Mouse (Mus musculus) spleen, postnatal 14 days (tissue): ENCODE results near the gene Sh3gl3.

Source experiments
- DNase-seq, 2 experiments: peaks; one replicate each; pipeline ENCODE4 v3.0.0; 2021 to 2022; ENCODE audit warnings: low spot score in 2 of 2

The Sh3gl3 gene

GRCm38 (mm10) chr7:82173540-82173939, at the start of gene Sh3gl3:
Gene Sh3gl3, plus strand, starts transcription at chr7:82173840.
- DNase-seq = no peak

DNA sequence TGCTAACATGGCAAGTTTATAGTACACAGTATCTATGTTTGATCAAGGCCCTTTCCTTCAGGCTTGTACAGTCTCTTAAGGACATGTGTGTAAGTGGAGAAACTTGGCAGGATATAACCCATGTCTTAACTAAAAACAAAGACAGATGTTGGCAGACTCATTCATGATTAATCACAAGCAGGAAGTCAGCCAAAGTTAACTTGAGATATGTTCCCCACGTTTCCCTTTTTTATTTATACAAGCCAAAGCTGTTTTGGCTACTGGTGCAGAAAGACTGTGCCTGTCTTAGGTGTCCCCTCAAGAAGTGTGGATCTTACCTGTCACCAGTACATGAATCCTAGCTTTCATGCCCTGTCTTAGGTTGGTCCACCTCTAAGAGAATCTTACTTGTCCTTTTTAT, 35.4 kb upstream of the Sh3gl3 start:
- no peak for DNase-seq

DNA sequence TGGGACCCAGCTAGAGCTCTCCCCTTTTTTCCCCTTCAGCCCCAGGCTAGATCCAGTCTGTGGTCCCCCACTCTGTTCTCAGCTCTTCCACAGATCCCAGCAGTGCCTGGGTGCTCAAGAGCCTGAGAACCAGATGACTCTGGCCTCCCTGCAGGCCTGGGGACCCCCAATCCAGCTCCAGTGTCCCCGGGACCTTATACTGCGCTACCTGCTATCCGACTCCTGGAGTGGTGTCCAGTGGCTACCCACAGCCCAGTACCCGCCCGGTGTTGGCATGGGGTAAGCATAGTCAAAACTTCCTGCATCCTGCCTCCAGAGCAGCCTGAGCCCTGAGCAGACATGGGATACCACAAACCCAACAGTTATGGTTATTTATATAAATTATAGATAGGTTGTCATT, 26.5 kb upstream of the Sh3gl3 start:
- no peak for DNase-seq

DNA sequence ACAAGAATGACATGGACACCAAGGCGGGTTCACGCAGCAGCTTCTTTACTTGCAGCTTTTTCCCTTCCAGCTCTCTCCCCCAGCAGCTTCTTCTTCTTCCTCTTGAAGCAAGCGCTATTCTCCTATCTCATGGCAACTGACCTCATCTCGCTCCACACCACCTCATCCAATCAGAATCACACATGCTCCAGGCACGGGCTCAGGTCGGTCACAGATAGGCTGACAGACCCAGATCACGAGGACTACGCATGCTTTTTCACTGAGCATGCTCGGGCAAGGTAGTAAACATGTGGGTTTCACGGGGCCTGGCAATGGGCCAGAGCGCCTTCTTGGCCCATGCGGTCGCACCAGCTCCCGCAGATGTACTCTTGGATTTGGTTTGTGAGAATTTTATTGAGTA, 9.0 kb upstream of the Sh3gl3 start:
- no peak for DNase-seq

GRCm38 (mm10) chr7:82174571-82175326, 1.1 kb downstream of the Sh3gl3 start:
- peak in 1 of 2 experiments; percentile 7 for DNase-seq

GRCm38 (mm10) chr7:82175327-82175721, 1.7 kb downstream of the Sh3gl3 start:
- no peak for DNase-seq

DNA sequence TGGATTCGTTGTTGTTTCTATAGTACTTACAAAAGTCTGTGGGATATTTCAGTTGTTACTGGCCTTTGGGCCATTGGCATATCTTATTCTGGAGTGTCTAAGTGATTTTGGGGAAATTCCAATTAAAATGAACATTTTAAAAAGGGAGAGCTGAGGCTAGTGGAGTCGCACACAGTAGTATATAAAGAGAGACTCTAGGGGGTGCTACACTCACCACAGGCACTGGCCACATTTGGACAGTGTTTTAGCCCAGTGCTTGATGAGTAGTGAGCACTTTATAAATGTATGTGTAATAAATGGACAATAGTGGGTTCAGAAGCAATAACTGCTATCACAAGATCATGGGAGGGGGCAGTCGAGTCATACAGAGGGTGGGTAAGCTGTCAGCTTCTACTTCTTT, 2.6 kb downstream of the Sh3gl3 start:
- no peak for DNase-seq

- no peak for DNase-seq
Observed at GRCm38 (mm10) chr7:82177336-82177735, 3.7 kb downstream of the Sh3gl3 start.

DNA sequence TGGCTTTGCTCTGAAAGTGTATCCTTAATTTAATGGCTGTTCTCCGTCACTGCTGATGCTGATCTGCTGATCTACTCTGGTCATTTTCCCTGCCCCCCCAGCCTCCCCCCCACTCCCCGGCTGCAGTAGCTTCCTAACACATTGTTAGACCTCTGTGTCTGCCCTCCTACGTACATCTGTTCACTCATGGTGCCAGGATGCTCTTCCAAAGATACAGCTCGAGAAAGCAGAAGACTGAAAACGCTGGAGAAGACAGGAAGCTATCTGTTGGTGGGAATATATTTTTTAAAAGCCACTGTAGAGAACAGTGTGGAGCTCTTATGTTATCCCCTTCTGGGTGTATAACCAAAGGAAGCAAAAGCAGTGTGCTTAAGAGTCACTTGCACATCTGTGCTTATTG, 7.3 kb downstream of the Sh3gl3 start:
- DNase-seq = no peak

DNA sequence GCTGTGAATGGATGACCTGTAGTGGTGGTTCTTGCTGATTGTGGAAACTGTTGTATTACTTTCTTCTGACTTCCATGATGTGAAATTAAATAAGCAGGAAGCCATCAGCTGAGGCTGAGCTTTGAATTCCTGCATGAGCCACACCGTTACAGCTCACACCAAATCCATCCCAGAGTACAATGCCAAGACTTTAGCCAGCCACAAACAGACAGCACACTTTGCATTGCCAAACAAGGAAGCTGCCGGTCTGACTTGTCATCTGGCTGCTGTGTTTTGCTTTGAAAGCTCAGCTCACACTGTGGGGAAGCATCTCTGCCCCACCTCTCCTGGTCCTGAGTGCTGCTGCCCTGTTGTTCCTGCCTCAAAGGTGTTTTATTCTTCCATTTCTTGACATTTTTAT, 9.1 kb downstream of the Sh3gl3 start:
- no peak for DNase-seq

DNA sequence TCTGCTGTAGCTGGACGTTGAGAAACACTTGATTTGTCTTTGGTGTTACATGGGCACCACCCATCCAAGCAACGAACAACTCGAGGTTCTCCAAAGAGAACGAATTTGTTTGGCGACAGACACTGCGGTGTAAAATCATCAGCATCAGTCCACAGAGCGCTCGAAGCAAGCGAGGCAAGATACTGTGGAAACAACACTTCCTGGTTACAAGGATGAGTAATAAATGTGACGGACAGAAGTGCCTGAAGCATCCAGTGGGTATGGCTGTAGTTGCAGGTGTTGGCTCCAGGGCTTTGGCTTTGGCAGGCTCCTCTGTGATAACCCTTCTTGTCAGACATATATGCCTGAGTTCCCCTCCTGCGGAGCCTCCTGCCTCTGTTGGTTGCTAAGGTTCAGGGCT, 18.0 kb downstream of the Sh3gl3 start:
- no peak for DNase-seq

- no peak for DNase-seq
Observed at GRCm38 (mm10) chr7:82192512-82192911, 18.9 kb downstream of the Sh3gl3 start.

- DNase-seq = no peak
Observed at GRCm38 (mm10) chr7:82203111-82203510, 29.5 kb downstream of the Sh3gl3 start.

DNA sequence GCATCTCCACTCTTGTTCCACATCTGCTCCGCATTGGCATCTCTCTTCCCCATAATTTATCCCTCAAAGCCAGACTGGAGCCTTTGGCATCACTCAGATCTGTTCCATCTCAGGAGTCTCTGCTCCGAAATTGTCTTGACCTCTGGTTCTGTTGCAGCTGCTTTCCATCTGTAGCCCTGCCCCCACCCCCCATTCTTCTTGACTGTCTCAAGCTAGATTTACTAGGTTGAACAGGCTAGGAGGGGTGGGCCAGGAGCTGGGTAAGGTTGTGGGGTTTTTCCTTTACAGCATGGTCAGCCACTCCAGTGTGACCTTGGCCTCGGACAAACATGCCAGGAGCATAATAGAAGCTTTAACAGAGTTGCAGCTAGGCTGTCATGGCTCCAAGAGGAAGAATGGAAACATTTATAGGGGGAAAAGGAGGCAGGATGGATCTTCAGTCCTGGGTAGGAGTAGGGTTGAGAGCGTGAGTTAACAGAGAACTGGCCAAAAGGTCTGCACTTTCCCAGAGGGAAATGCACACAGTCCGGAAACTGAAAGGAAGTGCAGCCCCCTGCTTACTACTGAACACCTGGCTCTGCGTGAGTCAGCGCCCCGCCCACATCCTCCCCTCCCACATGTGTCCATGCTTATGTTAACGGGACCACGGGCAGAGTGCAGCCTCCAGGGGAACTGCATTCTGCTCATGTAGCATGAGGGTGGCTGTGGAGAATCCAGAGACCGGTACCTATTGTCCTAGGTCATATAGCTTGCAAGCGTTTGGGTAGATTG, 30.6 kb downstream of the Sh3gl3 start:
- DNase-seq = no peak

- DNase-seq = no peak
Observed at GRCm38 (mm10) chr7:82204975-82205374, 31.3 kb downstream of the Sh3gl3 start.

GRCm38 (mm10) chr7:82206787-82207186, 33.1 kb downstream of the Sh3gl3 start:
- no peak for DNase-seq

GRCm38 (mm10) chr7:82221380-82221933, 47.8 kb downstream of the Sh3gl3 start:
- DNase-seq = no peak

- DNase-seq = no peak
Observed at GRCm38 (mm10) chr7:82223906-82224846, 50.5 kb downstream of the Sh3gl3 start.

DNA sequence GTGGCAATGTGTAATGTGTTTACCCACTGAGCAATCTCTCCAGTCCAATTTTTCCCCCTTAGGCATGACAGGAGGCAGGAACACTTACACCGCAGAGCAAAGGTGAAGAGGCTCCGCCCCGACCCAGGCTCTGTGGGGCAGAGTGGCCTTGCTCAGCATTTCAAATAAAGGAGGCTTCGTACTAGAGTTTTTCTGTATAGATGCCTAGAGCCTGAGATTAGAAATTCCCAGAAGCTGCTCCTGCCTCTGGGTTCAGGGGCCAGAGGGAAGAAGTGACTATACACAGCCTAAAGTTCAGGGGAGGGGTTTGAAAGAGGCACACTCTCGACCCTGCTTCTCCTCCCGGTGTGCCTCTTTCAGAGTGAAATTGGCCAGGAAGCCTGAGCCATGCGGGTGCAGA, 59.6 kb downstream of the Sh3gl3 start:
- no peak for DNase-seq

GRCm38 (mm10) chr7:82234010-82234897, 60.6 kb downstream of the Sh3gl3 start:
- DNase-seq = no peak

- DNase-seq = no peak
Observed at GRCm38 (mm10) chr7:82234898-82235290, 61.3 kb downstream of the Sh3gl3 start.
